Mouse (Mus musculus) limb, embryonic 11.5 days (tissue): ENCODE data around the gene Acot2. TPM values are rescaled to one million over a fixed set of nuclear protein-coding genes. Genes with fewer than 3 reads are reported as not detected.
"Not testable (repeated sequence)": the region's sequence is repeated elsewhere in the genome, so short reads cannot be mapped to it uniquely, and the experiment has no call there.

ENCODE experiments used
- ATAC-seq: fragments of 200-750 bp; cut with Nextera tagmentation; 2 replicates; pipeline ENCODE4 v1.8.0; 2017; ENCODE audit warnings: low read depth; ENCODE audit not compliant: insufficient number of reproducible peaks, low FRiP score, low TSS enrichment
- DNase-seq: peaks from one replicate; pipeline ENCODE4 v3.0.0-alpha.2; 2015; ENCODE audit warnings: low spot score
- H3K27ac ChIP-seq: fragments of 300-500 bp; sonication (generic); replicated peaks from 2 replicates; pipeline ENCODE4 v1.5.1; 2014; ENCODE audit warnings: low read depth, mild to moderate bottlenecking, low read length
- H3K27me3 ChIP-seq: fragments of 300-500 bp; sonication (generic); 2 replicates; pipeline ENCODE4 v1.6.1; 2014; ENCODE audit warnings: mild to moderate bottlenecking, low read length, mixed read lengths; ENCODE audit not compliant: control insufficient read depth, insufficient read depth
- H3K36me3 ChIP-seq: fragments of 300-500 bp; sonication (generic); 2 replicates; pipeline ENCODE4 v1.6.1; 2014; ENCODE audit warnings: mild to moderate bottlenecking, low read length, moderate library complexity, mixed read lengths; ENCODE audit not compliant: control insufficient read depth, insufficient read depth
- H3K4me1 ChIP-seq: fragments of 300-500 bp; sonication (generic); 2 replicates; pipeline ENCODE4 v1.6.1; 2014; ENCODE audit warnings: low read length, mixed read lengths; ENCODE audit not compliant: control insufficient read depth, insufficient read depth
- H3K4me2 ChIP-seq: fragments of 300-500 bp; sonication (generic); 2 replicates; pipeline ENCODE4 v1.6.1; 2014; ENCODE audit warnings: low read depth, mild to moderate bottlenecking, moderate library complexity; ENCODE audit not compliant: severe bottlenecking
- H3K4me3 ChIP-seq: fragments of 300-500 bp; sonication (generic); 2 replicates; pipeline ENCODE4 v1.5.1; 2014; ENCODE audit warnings: low read depth, low read length
- H3K9ac ChIP-seq: fragments of 300-500 bp; sonication (generic); 2 replicates; pipeline ENCODE4 v1.6.1; 2014; ENCODE audit warnings: mild to moderate bottlenecking, low read length
- H3K9me3 ChIP-seq: fragments of 300-500 bp; sonication (generic); 2 replicates; pipeline ENCODE4 v1.6.1; 2016; ENCODE audit warnings: low read length; ENCODE audit not compliant: control insufficient read depth
- WGBS: fragments of 180-500 bp; shearing (Covaris S2); extraction: QIAGEN DNeasy Blood & Tissue Kit; methylation state at CpG from one replicate; pipeline ENCODE4 v1.1.7; 2014; 5-methylcytosine and 5-hydroxymethylcytosine counted together
- polyA plus RNA-seq: library from polyadenylated mRNA; unstranded; fragments of >200 nt; fragmentation: Nextera tagmentation; extraction: Ambion mirVana; gene quantifications from 2 replicates; pipeline ENCODE4 v1.2.1, GENCODE M21; 2014

Acot2 gene
- polyA plus RNA-seq, 1 experiment from 2014 or later: 15.2 TPM

DNA sequence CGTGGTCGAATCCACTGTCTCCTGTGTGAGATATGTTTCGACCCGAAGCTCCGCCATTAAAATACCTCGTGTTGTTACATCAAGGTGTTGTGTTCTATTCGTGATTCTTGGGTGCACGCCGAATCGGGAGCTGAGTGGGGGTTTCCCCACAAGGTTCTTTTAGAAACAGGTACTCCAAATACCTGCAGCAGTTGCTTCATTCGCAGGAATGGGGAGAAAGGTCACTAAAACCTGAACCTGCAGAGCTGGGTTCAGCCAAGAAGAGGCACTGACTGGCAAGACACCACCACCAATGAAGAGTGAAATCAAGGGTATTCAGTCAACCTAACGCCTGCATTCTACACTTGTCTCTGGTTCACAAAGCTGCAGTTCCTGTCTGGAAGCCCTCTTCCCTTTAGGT, 20.6 kb downstream of the Acot2 start:
- ATAC-seq (no peak), DNase-seq (no peak)
- H3K4me3 ChIP-seq: no peak overlapping the region
- no peaks in the 10 kb centered on the region for H3K27me3 ChIP-seq
- no peaks in the 10 kb centered on the region for H3K9me3 ChIP-seq
- H3K4me1 ChIP-seq: peaks cover 3% of the 10 kb centered on the region; the same call in 1 of the 2 replicates
- no peak overlapping the region for H3K27ac ChIP-seq
- H3K36me3 ChIP-seq: no peaks in the 10 kb centered on the region
- H3K9ac ChIP-seq: no peak overlapping the region
- WGBS: 94% methylated on average over 11 of the region's 12 CpGs
- no peak overlapping the region for H3K4me2 ChIP-seq

DNA sequence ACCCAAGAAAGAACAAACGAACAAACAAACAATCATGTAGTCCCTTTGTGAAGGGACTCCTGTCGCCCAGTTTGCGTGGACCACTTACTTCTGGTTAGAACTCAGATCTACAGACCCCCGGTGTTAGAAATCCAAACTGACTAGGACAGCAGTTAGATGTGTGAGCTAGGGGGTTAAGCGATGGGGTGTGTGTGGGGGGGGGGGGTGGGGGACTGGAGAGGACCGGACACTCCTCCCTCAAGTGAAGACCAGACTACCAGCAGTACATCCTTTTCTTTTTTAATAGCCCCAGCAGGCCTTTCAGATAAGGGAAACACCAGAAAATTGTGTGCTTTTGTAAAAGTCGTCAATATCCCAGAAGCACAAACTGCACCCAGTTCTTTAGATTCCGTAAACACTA, 21.1 kb downstream of the Acot2 start:
- no peaks in the 10 kb centered on the region for H3K9me3 ChIP-seq
- H3K27me3 ChIP-seq: no peaks in the 10 kb centered on the region
- no peak for DNase-seq
- WGBS: 80% methylated on average over 8 of the region's 8 CpGs
- no peak overlapping the region for H3K27ac ChIP-seq
- ATAC-seq: no peak
- no peak overlapping the region for H3K4me3 ChIP-seq
- peaks cover 3% of the 10 kb centered on the region; the same call in 1 of the 2 replicates for H3K4me1 ChIP-seq
- no peaks in the 10 kb centered on the region for H3K36me3 ChIP-seq
- H3K4me2 ChIP-seq: peak overlapping the region; percentile 42
- peak overlapping the region; percentile 67 for H3K9ac ChIP-seq

DNA sequence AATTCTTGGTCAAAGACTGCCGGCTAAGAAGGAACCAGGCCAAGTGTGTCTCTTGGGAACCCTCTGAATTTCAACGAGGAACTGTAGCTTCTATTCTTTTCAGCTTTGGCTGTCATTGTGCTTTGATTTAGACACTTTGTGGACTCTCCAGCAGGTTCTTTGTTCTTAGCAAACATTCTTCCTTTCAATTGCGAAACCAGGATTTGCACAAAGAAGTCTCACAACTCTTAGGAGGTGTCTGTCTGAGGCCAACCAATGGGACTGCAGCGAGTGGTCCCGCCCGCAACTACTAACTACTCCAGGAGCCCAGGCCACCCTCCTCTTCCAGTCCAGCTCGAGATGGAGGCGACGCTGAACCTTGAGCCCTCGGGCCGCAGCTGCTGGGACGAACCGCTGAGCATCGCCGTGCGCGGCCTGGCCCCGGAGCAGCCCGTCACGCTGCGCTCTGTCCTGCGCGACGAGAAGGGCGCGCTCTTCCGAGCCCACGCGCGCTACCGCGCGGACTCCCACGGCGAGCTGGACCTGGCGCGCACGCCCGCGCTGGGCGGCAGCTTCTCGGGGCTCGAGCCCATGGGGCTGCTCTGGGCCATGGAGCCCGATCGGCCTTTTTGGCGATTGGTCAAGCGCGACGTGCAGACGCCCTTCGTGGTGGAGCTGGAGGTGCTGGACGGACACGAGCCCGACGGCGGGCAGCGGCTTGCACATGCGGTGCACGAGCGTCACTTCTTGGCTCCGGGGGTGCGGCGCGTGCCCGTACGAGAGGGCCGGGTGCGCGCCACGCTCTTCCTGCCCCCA, 21.7 kb downstream of the Acot2 start, which contains the start of gene Acot1:
Acot1 (plus strand) TSS at position 320 of the 795 bp plus-strand sequence.
- not testable (repeated sequence) for H3K27ac ChIP-seq, H3K4me1 ChIP-seq, H3K9me3 ChIP-seq, H3K27me3 ChIP-seq, H3K36me3 ChIP-seq
- H3K9ac ChIP-seq: peak within 1 kb of the TSS; percentile 67
- ATAC-seq (peak; percentile 94; the same call in 1 of the 2 replicates), DNase-seq (peak; percentile 77)
- peak within 1 kb of the TSS; percentile 35 for H3K4me3 ChIP-seq
- H3K4me2 ChIP-seq: peak within 1 kb of the TSS; percentile 42
- WGBS: 2% methylated on average over 53 of the region's 70 CpGs

DNA sequence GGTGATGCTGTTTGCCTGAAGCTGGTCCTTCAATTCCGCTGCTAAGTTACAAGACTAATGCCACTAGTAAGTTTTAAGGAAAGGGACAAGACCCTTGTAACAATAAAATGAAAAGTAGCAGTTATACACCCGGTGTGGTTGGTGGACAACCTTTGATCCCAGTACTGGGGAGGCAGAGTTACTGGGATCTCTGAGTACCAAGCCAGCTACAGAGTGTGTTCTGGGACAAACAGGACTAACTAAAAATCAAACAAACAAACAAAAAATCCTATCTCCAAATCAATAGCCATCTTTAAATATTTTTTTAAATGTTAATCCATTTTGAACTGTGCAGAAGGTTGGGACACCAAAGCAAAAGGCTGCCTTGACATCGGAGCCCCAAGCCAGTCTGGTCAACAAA, 22.5 kb downstream of the Acot2 start:
- Histone ChIP-seq H3K9me3 (no peaks in the 10 kb centered on the region), H3K4me2 (no peak overlapping the region; the same call in 1 of the 2 replicates), H3K27ac (no peak overlapping the region), H3K4me3 (no peak overlapping the region), H3K36me3 (no peaks in the 10 kb centered on the region), H3K4me1 (peaks cover 3% of the 10 kb centered on the region; the same call in 1 of the 2 replicates), H3K27me3 (no peaks in the 10 kb centered on the region), H3K9ac (no peak overlapping the region)
- ATAC-seq (no peak), DNase-seq (no peak)
- 71% methylated on average over 3 of the region's 3 CpGs for WGBS

DNA sequence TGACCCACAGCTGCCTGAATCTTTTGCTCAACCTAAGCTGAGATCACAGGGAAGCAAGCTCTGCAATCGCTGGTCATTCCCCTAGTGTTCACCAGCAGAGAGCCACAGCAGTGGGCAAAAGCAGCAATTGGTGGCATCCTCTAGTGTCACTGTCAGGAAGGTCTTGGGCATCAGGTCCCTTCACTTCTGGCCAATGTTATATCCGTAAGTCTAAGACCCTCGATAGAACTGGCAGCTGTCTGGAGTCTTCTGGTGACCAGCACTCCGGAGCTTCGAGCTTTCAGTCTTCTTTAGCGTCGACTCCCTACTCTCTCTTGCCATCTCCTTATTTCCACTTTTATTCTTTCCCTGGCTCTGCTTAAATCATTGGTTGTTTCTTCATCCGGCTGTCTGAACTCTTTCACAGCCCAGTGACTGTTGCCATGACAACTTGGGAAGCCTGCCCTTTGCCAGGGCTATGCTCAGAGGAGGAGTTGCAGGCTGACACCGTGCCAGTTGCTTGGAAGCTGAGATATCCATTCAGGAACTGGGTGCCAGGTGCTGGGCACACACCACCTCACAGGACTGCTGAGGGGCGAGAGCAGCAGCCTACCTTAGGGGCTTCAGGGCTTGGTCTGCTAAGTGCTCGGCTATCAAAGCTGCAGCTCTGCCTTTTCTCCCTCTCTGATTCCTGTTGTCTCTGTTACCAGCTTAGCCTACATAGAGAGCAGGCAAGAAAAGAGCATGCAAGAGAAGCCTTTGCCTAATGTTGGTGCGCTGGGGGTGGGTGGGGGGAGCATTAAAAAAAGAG, 23.8 kb downstream of the Acot2 start:
- no peak overlapping the region for H3K27ac ChIP-seq
- ATAC-seq: no peak
- no peak overlapping the region for H3K9ac ChIP-seq
- no peak overlapping the region for H3K4me2 ChIP-seq
- 66% methylated on average over 12 of the region's 12 CpGs for WGBS
- no peaks in the 10 kb centered on the region for H3K9me3 ChIP-seq
- H3K4me3 ChIP-seq: no peak overlapping the region
- no peaks in the 10 kb centered on the region for H3K27me3 ChIP-seq
- peak; percentile 35 for DNase-seq
- H3K4me1 ChIP-seq: peaks cover 3% of the 10 kb centered on the region; the same call in 1 of the 2 replicates
- no peaks in the 10 kb centered on the region for H3K36me3 ChIP-seq

DNA sequence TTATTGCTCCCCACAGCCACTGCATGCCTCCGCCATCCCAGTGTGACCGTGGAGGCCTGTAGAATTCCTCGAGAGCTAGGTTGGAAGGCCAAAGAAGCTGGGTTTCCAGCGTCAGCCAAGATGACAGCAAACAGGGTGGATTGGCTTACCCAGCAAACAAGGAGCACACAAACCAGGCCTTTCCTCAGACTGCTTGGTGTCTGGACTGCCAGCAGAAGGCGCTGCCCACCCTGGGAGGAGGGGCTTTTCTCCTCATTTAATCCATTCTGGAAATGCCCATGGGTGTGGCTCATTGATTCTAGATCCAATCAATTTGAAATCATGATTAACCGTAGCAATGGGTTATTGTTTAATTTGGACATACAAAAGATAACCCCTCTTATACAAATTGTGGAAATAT, 25.5 kb downstream of the Acot2 start:
- ATAC-seq: no peak
- no peak overlapping the region for H3K9ac ChIP-seq
- no peak for DNase-seq

DNA sequence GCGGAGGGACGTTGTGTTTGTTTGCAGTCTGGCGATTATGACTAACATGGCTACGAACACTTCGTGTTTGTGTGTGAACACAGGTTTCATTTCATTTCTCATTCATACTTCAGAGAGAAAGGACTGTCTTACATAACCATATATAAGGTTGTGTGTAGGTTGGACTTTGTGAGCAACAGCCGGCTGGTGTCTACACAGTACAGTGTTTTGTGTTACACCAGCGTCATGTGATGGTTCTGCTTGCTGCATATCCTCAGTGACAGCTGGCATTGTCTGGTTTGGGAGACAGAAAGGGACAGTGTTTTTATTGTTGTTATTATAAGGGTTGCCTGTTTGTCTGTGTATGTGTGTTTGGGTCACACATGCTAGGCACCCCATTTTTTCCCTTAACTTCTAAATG, 26.0 kb downstream of the Acot2 start:
- Histone ChIP-seq H3K27me3 (no peaks in the 10 kb centered on the region), H3K4me1 (peaks cover 3% of the 10 kb centered on the region; the same call in 1 of the 2 replicates), H3K27ac (no peak overlapping the region), H3K4me3 (no peak overlapping the region), H3K9ac (no peak overlapping the region), H3K36me3 (no peaks in the 10 kb centered on the region), H3K4me2 (no peak overlapping the region), H3K9me3 (no peaks in the 10 kb centered on the region)
- 95% methylated on average over 7 of the region's 7 CpGs for whole genome bisulfite sequencing
- DNase-seq (no peak), ATAC-seq (no peak)

More for the DNA sequence above, 25.5 kb downstream of the Acot2 start:
- Histone ChIP-seq H3K4me1 (peaks cover 3% of the 10 kb centered on the region; the same call in 1 of the 2 replicates), H3K4me3 (no peak overlapping the region), H3K36me3 (no peaks in the 10 kb centered on the region), H3K4me2 (no peak overlapping the region), H3K27ac (no peak overlapping the region), H3K9me3 (no peaks in the 10 kb centered on the region), H3K27me3 (no peaks in the 10 kb centered on the region)
- WGBS: 80% methylated on average over 6 of the region's 6 CpGs

DNA sequence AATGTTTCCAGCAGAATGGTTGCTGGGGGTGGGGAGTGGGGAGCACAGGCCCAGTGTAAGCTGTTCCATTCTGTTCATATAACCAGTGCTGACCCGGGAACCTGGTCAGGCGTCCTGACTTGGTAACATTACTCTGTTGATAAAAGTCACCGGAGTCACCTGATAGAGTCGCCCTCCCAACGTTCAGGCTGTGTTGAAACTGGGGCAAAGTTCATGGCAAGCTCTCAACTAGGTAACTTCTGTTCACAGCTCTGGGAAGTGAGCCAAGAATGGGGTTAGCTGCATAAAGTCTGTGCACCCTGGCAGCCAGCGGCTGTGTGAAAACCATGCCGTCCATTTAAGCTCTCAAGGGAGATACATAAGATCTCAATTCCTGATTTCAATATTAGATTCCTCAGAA, 32.9 kb downstream of the Acot2 start:
- DNase-seq, H3K27me3 ChIP-seq, H3K4me2 ChIP-seq, ATAC-seq, H3K4me3 ChIP-seq, H3K9ac ChIP-seq, H3K4me1 ChIP-seq, H3K27ac ChIP-seq, H3K36me3 ChIP-seq, H3K9me3 ChIP-seq: not testable (repeated sequence)
- 84% methylated on average over 7 of the region's 7 CpGs for WGBS
